Mouse (Mus musculus) E14TG2a.4 (cell line): ENCODE measurements around the gene Mef2d.

Experiments used
- H3K27me3 ChIP-seq: 2 replicates; pipeline ENCODE4 v1.6.1; 2014; ENCODE audit warnings: low read length, control low read depth; ENCODE audit not compliant: insufficient read depth
- H3K36me3 ChIP-seq: 2 replicates; pipeline ENCODE4 v1.6.1; 2014; ENCODE audit warnings: low read length, control low read depth; ENCODE audit not compliant: insufficient read depth
- H3K4me1 ChIP-seq: replicated peaks from 2 replicates; pipeline ENCODE4 v1.6.1; 2014; ENCODE audit warnings: low read depth, low read length, control low read depth
- H3K4me3 ChIP-seq: replicated peaks from 2 replicates; pipeline ENCODE4 v1.5.1; 2014; ENCODE audit warnings: mild to moderate bottlenecking, low read length
- H3K9me3 ChIP-seq: 2 replicates; pipeline ENCODE4 v1.6.1; 2014; ENCODE audit warnings: low read length, control low read depth
- CTCF ChIP-seq: conservative IDR thresholded peaks from 2 replicates; pipeline ENCODE4 v1.5.1; 2014; ENCODE audit warnings: low read length
- NANOG ChIP-seq: IDR thresholded peaks from 2 replicates; pipeline ENCODE4 v1.6.1; 2014; ENCODE audit warnings: borderline replicate concordance, low read length, mixed read lengths
- POU5F1 ChIP-seq: IDR thresholded peaks from 2 replicates; pipeline ENCODE4 v1.6.1; 2014; ENCODE audit warnings: low read length, borderline replicate concordance

The Mef2d gene

DNA sequence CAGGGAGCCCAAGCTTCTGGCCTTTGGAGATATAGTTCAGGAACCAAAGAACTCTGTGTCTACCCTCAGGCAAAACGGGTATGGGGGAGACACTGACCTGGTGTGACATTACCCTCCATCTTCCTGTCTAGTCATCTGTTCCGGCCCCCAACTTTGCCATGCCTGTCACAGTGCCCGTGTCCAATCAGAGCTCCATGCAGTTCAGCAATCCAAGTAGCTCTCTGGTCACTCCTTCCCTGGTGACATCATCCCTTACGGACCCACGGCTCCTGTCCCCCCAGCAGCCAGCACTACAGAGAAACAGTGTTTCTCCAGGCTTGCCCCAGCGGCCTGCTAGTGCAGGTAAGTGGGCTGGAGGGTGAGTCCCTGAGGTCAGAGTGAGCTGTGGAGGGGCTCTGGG lies 16.8 kb downstream of the Mef2d start:
- H3K27me3 ChIP-seq, result no peaks in the 10 kb centered on the region
- H3K4me1 ChIP-seq, result peaks cover 51% of the 10 kb centered on the region
- no peak overlapping the region for H3K4me3 ChIP-seq
- no peak for TF ChIP-seq POU5F1
- TF ChIP-seq CTCF, result no peak
- no peak for TF ChIP-seq NANOG
- H3K9me3 ChIP-seq, result no peaks in the 10 kb centered on the region
- H3K36me3 ChIP-seq, result peaks cover 80% of the 10 kb centered on the region

DNA sequence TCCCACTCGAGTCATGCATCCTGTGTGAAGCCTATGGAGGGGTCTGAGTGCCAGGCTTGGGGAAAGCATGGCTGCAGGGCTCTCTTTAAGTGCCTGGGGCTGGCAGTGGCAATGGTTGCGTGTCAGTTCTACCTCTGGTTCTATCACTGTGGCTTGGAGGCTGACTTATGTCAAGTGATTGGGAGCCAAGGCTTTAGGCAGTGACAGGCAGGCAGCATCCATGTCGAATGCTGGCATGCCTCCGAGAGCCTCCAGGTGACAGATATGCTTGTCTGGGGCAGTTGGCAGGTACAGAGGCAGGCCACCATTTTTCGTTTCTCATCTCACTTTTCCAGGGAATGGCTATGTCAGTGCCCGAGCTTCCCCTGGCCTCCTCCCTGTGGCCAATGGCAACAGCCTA lies 18.7 kb downstream of the Mef2d start:
- no peaks in the 10 kb centered on the region for H3K27me3 ChIP-seq
- peaks cover 86% of the 10 kb centered on the region for H3K36me3 ChIP-seq
- H3K9me3 ChIP-seq, result no peaks in the 10 kb centered on the region
- H3K4me3 ChIP-seq, result no peak overlapping the region
- TF ChIP-seq POU5F1 (no peak), NANOG (no peak), CTCF (no peak)
- peaks cover 34% of the 10 kb centered on the region for H3K4me1 ChIP-seq

GRCm38 (mm10) chr3:88162259-88162658 lies 20.1 kb downstream of the Mef2d start:
- Histone ChIP-seq H3K36me3 (peaks cover 84% of the 10 kb centered on the region), H3K9me3 (no peaks in the 10 kb centered on the region), H3K27me3 (no peaks in the 10 kb centered on the region), H3K4me3 (no peak overlapping the region), H3K4me1 (peaks cover 22% of the 10 kb centered on the region)
- TF ChIP-seq POU5F1 (no peak), NANOG (no peak)

- TF ChIP-seq NANOG, result no peak
- TF ChIP-seq POU5F1, result no peak
- TF ChIP-seq CTCF, result no peak
- Histone ChIP-seq H3K4me3 (no peak overlapping the region), H3K9me3 (no peaks in the 10 kb centered on the region), H3K36me3 (peaks cover 90% of the 10 kb centered on the region), H3K4me1 (peaks cover 23% of the 10 kb centered on the region), H3K27me3 (no peaks in the 10 kb centered on the region)
These were observed 20.6 kb downstream of the Mef2d start for GRCm38 (mm10) chr3:88162811-88163210.

GRCm38 (mm10) chr3:88163847-88164246 lies 21.7 kb downstream of the Mef2d start:
- Histone ChIP-seq H3K36me3 (peaks cover 92% of the 10 kb centered on the region), H3K9me3 (no peaks in the 10 kb centered on the region), H3K27me3 (no peaks in the 10 kb centered on the region), H3K4me1 (peaks cover 23% of the 10 kb centered on the region), H3K4me3 (no peak overlapping the region)
- no peak for TF ChIP-seq POU5F1
- TF ChIP-seq CTCF, result no peak
- no peak for TF ChIP-seq NANOG

DNA sequence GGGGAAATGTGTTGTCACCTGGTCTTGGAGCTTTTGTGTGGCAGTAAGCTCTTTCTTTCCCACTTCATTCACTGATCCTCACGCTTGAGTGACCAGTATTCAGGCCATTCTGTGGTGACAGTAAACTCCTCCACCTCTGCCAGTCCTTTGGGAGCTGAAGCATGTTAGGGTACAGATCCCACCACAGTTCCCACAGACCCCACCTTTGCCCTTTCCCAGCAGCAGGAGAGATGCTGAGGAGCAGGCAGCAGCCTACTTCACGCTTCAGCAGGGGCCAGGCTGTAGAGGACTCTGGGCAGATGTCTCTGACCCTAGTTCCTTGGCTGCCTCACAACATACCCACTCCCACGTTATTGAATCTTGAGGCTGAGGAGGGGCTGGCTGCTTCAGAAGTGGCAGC lies 22.1 kb downstream of the Mef2d start:
- no peak for TF ChIP-seq NANOG
- TF ChIP-seq POU5F1, result no peak
- TF ChIP-seq CTCF, result no peak
- Histone ChIP-seq H3K27me3 (no peaks in the 10 kb centered on the region), H3K9me3 (no peaks in the 10 kb centered on the region)

DNA sequence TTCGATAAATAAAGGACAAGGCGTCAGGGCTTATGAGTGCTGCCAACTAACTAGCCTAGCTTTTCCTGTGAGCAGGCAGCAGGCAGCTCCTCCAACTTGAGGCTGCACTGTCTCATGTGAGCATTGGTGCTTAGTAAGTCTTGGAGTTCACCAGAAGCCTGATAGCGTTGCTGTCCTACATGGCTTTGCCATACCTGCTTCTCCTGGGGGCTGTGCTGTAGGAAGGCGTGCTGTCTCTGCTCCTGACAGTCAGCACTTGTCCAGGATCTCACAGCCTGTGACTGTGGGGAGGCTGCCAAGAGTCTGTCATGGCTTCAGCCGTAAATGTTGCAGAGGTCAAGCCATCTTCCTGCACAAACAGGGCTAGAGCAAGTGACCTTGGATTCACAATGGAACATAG lies 23.9 kb downstream of the Mef2d start:
- Histone ChIP-seq H3K4me3 (no peak overlapping the region), H3K9me3 (no peaks in the 10 kb centered on the region), H3K4me1 (peaks cover 39% of the 10 kb centered on the region), H3K36me3 (peaks cover 92% of the 10 kb centered on the region), H3K27me3 (no peaks in the 10 kb centered on the region)
- no peak for TF ChIP-seq POU5F1
- TF ChIP-seq CTCF, result no peak
- TF ChIP-seq NANOG, result no peak

More for the DNA sequence above, 22.1 kb downstream of the Mef2d start:
- Histone ChIP-seq H3K36me3 (peaks cover 92% of the 10 kb centered on the region), H3K4me3 (no peak overlapping the region), H3K4me1 (peaks cover 23% of the 10 kb centered on the region)

GRCm38 (mm10) chr3:88170361-88170760 lies 28.2 kb downstream of the Mef2d start:
- Histone ChIP-seq H3K36me3 (peaks cover 88% of the 10 kb centered on the region), H3K4me1 (peaks cover 56% of the 10 kb centered on the region), H3K27me3 (no peaks in the 10 kb centered on the region), H3K4me3 (no peak overlapping the region), H3K9me3 (no peaks in the 10 kb centered on the region)
- no peak for TF ChIP-seq POU5F1
- no peak for TF ChIP-seq NANOG
- TF ChIP-seq CTCF, result no peak

DNA sequence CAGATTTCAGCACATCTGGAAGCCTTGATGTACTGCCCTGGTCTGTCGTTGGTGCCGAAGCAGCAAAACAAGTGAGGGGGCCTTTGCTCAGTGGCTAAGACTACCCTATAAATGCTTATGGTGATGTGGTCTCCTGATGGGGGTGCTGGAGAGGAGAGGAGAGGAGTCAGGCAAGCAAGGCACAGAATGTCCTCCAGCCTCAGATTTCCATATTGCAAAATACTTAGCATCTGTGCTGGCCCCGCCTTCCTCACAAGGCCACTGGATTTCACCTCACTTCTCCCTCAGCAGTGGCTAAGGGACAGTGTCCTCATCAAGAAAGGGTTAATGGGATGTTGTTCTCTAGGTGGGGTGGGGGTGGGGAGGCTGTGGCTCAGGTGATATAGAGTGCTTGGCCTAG lies 30.3 kb downstream of the Mef2d start:
- H3K4me3 ChIP-seq, result no peak overlapping the region
- no peaks in the 10 kb centered on the region for H3K9me3 ChIP-seq
- no peak for TF ChIP-seq CTCF
- no peak for TF ChIP-seq NANOG
- TF ChIP-seq POU5F1, result no peak
- peaks cover 61% of the 10 kb centered on the region for H3K4me1 ChIP-seq
- H3K27me3 ChIP-seq, result no peaks in the 10 kb centered on the region
- peaks cover 80% of the 10 kb centered on the region for H3K36me3 ChIP-seq

DNA sequence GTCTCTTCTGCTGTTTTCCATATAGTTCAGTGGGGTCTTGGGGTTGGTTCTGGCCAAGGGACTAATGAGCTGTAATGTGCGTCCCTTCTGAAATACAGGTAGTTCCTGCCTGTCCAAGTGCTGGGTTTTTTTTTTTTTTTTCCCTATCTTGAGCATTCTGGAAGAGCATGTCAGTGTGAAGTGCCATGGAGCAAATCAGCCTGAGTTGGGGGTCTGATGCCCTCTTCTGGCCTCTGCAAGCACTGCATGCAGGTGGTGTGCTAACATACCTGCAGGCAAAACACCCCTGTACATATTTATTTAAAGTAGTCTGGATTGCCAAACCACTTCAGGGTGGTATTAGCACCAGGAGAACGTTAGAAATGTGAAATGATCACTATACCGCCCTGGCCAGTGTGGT lies 31.2 kb downstream of the Mef2d start:
- no peaks in the 10 kb centered on the region for H3K27me3 ChIP-seq
- peaks cover 70% of the 10 kb centered on the region for H3K36me3 ChIP-seq
- H3K4me1 ChIP-seq, result peaks cover 54% of the 10 kb centered on the region
- no peaks in the 10 kb centered on the region for H3K9me3 ChIP-seq
- H3K4me3 ChIP-seq, result no peak overlapping the region
- TF ChIP-seq CTCF (peak; percentile 92), POU5F1 (no peak)
